Mouse (Mus musculus) heart, postnatal 14 days (tissue): Measurements from ENCODE around the gene Dcbld2. TPM values are rescaled to one million over a fixed set of nuclear protein-coding genes. Genes with fewer than 3 reads are reported as not detected.
"Not testable (repeated sequence)": the region's sequence is repeated elsewhere in the genome, so short reads cannot be mapped to it uniquely, and the experiment has no call there.

Experiments used
- DNase-seq, 2 experiments: peaks; one replicate each; pipeline ENCODE4 v3.0.0; 2021 to 2022
- intact Hi-C: fragments of 180-260 bp; cut with DNase I; formaldehyde crosslinking; loops from one replicate; pipeline ENCODE4 v1.15.1; 2025
- total RNA-seq, 2 experiments: library from RNA; stranded (reverse); gene quantifications; 2 replicates each; pipeline ENCODE4 v1.2.3; 2021

Dcbld2 gene
- total RNA-seq, 2 experiments from 2014 or later = 21.7 to 23.5 TPM

- no peak for DNase-seq
- intact Hi-C loops = no loop called here
These were observed 38.3 kb downstream of the Dcbld2 start for GRCm38 (mm10) chr16:58446281-58447259.

- DNase-seq = no peak
- intact Hi-C loops = no loop called here
These were observed 40.8 kb downstream of the Dcbld2 start for GRCm38 (mm10) chr16:58449073-58449472.

DNA sequence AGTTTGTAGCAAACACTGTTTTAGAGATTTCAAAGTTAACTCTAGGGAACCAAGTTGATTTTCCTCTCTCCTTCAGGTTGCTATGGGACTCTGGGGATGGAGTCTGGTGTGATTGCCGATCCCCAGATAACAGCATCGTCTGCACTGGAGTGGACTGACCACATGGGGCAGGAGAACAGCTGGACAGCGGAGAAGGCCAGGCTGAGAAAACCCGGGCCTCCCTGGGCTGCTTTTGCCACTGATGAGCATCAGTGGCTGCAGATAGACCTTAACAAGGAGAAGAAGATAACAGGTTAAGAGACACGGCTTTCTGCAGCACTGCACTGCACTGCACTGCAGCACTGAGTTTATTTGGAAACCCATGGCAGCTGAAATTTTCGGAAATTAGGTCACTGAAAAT lies 42.4 kb downstream of the Dcbld2 start:
- intact Hi-C loops = loop anchor here (1.0 to 10.0 kb wide), 5 partner anchors 149 to 954 kb away; partner anchors contain the start of genes Cldnd1 and Gabrr3
- DNase-seq = no peak

GRCm38 (mm10) chr16:58451647-58452046 lies 43.4 kb downstream of the Dcbld2 start:
- no peak for DNase-seq
- intact Hi-C loops = loop anchor here (1.0 to 10.0 kb wide), 5 partner anchors 150 to 953 kb away; partner anchors contain the start of genes Cldnd1 and Gabrr3

DNA sequence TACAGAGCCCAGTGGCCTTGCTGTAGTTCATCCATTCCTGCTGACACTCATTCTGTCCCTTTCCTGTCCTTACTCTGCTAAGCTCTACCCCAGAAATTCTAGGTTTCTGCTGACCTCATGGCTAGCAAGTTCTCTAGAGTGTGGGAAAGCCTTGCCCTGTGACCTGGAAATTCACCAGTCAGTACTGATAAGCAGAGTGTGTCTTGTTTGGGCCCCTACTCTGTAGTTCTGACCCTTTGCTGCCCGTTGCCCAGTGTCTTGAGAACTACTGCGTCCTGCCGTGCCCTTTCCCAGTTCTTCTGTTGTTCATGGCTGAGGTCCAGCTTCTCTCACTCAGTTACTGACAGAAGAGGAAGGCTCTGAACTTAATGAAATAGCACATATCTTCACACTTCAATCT lies 44.9 kb downstream of the Dcbld2 start:
- DNase-seq = peak; percentile 26 to 51
- intact Hi-C loops = loop anchor here (5.0 to 10.0 kb wide), 4 partner anchors 209 to 952 kb away; partner anchors contain the start of genes Cldnd1 and Gabrr3

DNA sequence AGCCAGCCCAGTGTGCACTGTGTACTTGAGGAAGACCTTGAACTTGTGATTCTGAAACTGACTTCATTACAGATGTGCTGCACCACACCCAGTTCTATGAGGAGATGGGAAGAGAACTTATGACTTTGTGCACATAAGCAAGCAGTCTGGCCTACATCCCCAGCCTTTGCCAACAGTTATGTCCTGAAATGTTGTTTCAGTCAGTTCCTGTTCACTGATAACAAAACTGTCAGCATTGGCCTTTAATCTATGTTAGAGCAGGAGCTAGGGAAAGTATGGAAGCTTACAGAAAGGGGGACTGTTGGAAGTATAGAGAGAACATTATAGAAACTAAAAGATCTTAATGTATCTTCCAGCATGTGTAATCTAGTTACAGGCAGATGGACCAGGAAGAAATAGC lies 45.6 kb downstream of the Dcbld2 start:
- intact Hi-C loops = loop anchor here (1.0 to 10.0 kb wide), 5 partner anchors 170 to 951 kb away; partner anchors contain the start of genes Cldnd1 and Gabrr3
- DNase-seq = no peak

DNA sequence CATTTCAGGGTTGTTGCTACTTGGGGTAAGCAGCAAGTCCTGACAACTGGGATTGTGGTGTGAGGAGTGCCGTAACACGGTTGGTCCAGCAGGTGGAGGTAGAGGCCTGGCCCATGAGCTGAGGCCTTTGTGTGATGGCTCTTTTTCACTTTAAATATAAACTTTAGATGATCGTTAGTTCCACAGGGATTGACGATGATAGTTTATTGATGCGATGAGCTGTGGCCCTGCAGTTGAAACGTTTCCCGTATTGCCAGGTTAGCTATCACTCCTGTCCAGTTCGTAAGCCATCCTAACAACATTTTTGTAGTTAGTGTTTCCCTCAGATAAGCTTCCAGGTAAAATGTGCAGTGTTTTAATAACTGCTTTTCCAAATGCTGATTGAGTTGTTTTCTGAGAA lies 46.4 kb downstream of the Dcbld2 start:
- DNase-seq = peak; percentile 63 to 76
- intact Hi-C loops = loop anchor here (1.0 to 10.0 kb wide), 5 partner anchors 170 to 950 kb away; partner anchors contain the start of genes Cldnd1 and Gabrr3

DNA sequence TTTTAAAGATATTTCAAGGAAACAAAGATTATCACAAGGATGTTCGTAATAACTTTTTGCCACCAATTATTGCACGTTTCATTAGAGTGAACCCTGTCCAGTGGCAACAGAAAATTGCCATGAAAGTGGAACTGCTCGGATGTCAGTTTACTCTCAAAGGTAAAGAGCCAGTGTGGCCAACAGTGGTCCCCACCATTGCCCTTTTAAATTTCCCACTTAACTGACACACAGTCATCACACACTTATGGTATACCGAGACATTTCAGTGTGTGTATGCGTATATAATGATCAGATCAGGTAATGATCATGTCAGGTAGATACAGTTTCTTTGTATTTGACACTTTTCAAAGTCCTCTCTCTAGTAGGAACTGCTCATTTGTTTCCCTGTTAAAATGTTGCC lies 46.9 kb downstream of the Dcbld2 start:
- intact Hi-C loops = loop anchor here (10.0 kb wide), 2 partner anchors 820 to 950 kb away; partner anchors contain the start of gene Gabrr3
- DNase-seq = no peak

- intact Hi-C loops = loop anchor here (10.0 kb wide), 2 partner anchors 822 to 948 kb away; partner anchors contain the start of gene Gabrr3
- DNase-seq = no peak
These were observed 48.2 kb downstream of the Dcbld2 start for GRCm38 (mm10) chr16:58456445-58456844.

GRCm38 (mm10) chr16:58456991-58457390 lies 48.7 kb downstream of the Dcbld2 start:
- intact Hi-C loops = loop anchor here (10.0 kb wide), 2 partner anchors 822 to 948 kb away; partner anchors contain the start of gene Gabrr3
- DNase-seq = no peak

- not testable (repeated sequence) for DNase-seq
- intact Hi-C loops = loop anchor here (2.0 to 10.0 kb wide), 3 partner anchors 63 to 945 kb away; partner anchors contain the start of gene Gabrr3
These were observed 51.7 kb downstream of the Dcbld2 start for GRCm38 (mm10) chr16:58459966-58460365.

DNA sequence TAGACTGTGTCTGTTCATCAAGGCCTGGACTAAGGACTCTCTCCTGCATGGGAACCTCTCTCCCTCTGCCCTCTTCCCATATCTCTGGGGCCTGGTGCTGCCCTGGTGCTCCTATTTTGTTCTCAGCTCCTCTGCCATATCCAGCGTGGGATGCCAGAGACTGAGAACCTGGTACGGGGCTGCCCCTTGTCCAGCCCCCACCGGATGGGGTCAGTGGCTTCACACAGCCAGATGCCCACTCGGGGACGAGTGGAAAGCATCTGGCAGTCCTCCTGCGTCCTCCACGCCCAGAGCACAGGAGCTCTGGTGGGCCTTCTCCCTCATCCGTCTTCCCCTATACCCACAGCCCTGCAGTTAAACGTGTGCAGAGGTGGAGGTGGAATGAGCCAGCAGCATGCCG lies 52.1 kb downstream of the Dcbld2 start:
- DNase-seq = no peak
- intact Hi-C loops = no loop called here

DNA sequence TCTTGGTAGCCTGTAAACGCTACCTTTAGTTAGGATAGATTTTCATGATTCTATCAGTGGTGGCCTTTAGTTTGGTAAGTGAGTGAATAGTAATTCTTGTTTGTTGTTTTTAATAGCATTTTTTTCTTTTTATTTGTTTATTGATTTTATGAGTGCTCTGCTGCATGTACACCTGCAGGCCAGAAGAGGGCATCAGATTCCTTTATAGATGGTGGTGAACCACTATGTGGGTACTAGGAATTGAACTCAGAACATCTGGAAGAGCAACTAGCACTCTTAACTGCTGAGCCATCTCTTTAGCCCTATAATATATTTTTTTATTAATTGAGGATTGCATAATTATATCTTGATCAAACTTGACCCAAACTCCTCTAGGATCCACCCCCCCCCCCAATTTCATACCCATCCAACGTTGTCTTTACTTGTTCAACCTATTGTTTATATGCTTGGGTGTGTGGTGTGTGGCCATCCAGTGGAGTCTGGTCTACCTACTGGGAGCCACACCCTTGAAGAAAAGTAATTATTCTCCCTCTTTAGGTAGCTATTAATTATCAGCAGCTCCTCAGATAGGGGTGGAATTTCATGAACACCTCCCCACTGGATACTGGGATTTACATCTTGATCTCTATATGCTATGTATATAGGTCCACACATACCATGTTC lies 53.7 kb downstream of the Dcbld2 start:
- intact Hi-C loops = no loop called here
- DNase-seq = no peak

DNA sequence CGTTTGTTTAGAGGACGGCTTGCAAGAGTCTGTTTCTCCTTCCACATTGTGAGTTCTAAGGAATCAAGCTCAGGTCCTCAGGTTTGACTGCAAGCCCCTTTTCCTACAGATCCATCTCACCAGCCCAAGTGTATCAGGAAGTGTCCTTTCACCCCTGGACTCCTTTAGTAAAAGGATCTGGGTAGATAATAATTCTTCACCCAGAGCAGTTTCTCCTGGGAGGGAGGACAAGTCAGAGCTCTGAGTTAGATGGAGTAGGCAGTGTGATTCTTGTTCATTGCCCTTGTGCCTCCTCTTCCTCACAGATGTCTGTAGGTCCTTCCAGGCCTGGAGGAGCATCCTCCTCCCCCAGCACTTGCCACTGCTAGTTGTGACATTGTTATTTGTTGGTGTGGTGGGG lies 54.3 kb downstream of the Dcbld2 start:
- DNase-seq = no peak
- intact Hi-C loops = no loop called here

DNA sequence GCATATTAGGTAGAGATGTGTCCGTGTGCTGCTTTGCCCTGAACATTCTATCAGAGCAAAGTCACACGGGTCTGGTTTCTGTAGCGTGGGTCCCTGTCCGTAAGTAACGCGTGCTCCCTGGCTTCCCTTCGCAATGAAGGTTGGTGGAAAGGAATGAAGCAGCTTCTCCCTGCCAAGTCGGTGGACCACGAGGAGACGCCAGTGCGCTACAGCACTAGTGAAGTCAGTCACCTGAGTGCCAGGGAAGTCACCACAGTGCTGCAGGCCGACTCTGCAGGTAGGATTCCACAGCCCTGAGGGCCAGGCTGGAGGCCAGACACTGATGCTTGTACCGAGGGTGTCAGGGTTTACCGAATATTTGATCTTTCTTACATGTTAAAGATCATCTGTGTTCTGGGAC lies 55.8 kb downstream of the Dcbld2 start:
- DNase-seq = no peak
- intact Hi-C loops = no loop called here

- DNase-seq = no peak
- intact Hi-C loops = no loop called here
These were observed 57.2 kb downstream of the Dcbld2 start for GRCm38 (mm10) chr16:58465412-58465811.

DNA sequence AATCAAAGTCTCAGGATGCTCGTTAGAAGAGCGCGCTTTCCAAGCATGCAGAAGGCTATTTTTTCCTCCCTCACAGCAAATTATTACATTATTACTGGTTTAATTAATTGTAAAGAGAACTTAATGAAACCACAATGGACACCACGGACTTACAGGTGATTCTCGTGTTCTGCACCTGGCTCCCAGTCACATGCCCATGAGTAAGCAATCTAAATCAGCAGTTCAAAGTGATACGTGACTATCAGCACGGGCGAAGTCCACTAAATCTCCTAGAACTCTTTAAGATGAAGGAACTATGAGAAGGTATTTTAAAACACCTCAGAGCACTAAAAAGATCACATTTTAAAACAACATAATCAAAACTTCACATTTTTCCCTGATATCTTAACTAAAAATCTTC lies 61.8 kb downstream of the Dcbld2 start:
- intact Hi-C loops = no loop called here
- DNase-seq = no peak

GRCm38 (mm10) chr16:58470841-58471240 lies 62.6 kb downstream of the Dcbld2 start:
- no peak for DNase-seq
- intact Hi-C loops = no loop called here

- no peak for DNase-seq
- intact Hi-C loops = loop anchor here (5.0 kb wide), 1 partner anchor 47 kb away; the partner anchor contains the start of gene St3gal6
These were observed 66.6 kb downstream of the Dcbld2 start for GRCm38 (mm10) chr16:58474875-58475274.

DNA sequence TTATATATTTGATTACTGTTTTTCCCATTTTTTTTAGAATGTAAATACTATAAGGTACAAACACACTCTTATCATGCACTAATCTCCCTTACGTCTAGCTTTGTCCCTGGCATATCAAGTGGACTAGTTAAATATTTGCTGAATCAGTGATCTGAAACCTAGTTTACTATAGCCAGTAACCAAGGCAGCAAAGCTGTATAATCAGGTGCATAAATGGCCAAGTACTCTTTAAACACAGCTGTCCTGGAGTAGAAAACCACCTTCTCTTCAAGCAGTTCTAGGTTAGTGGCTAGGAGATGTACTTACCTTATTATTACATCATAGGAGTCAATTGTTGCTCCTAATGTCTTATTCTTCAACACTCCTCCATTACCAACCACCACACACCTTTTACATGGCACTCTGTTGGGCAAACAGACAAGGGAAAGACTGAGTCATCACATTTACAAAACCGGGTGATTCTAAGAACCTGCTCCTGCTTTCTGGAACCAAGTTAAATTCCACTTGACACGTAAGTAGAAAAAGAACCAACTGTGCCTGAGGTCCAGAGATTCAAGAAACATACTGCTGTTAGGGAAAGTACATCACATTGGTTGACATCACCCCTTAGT lies 67.4 kb downstream of the Dcbld2 start:
- intact Hi-C loops = loop anchor here (5.0 kb wide), 1 partner anchor 47 kb away; the partner anchor contains the start of gene St3gal6
- no peak for DNase-seq
